Mouse (Mus musculus): ENCODE data around the gene Prrc2b. TPM values are rescaled to one million over a fixed set of nuclear protein-coding genes. Genes with fewer than 3 reads are reported as not detected.
A peak's percentile ranks its signal among the peaks of the same experiment; 100 is the strongest.

Gene Prrc2b
- total RNA-seq (2021): 100 to 1,000 TPM; 138 to 145 TPM

GRCm38 (mm10) chr2:32150924-32151659 is at the start of gene Prrc2b:
Gene Prrc2b, plus strand, starts transcription at chr2:32151082.
- peak; percentile 84 for DNase-seq

GRCm38 (mm10) chr2:32102944-32103343 is 47.9 kb upstream of the Prrc2b start:
- no peak for DNase-seq

- no peak for DNase-seq
These were observed 47.3 kb upstream of the Prrc2b start for GRCm38 (mm10) chr2:32103557-32103956.

- DNase-seq: no peak
These were observed 46.8 kb upstream of the Prrc2b start for GRCm38 (mm10) chr2:32104122-32104521.

- peak; percentile 57 for DNase-seq
These were observed 45.6 kb upstream of the Prrc2b start for GRCm38 (mm10) chr2:32105117-32105913.

DNA sequence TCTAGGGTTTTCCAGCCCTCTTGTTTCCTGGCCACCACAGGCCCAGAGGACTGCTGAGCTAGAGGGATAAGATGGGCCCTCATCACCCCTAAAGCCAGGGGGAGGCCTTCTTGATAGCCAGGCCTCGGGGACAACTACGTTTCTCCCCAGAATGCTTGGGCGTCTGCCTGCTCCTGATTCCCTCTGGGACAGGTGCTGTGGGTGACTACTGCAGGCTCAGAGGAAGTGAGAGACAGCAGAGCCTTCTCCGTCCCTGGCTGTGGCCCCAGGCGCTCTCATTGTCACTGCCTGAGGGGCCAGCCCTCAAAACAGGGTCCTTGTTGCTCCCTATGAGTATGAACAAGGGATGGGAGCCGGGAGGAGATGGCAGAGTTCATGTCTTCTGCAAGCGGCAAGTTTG is 45.0 kb upstream of the Prrc2b start:
- no peak for DNase-seq

DNA sequence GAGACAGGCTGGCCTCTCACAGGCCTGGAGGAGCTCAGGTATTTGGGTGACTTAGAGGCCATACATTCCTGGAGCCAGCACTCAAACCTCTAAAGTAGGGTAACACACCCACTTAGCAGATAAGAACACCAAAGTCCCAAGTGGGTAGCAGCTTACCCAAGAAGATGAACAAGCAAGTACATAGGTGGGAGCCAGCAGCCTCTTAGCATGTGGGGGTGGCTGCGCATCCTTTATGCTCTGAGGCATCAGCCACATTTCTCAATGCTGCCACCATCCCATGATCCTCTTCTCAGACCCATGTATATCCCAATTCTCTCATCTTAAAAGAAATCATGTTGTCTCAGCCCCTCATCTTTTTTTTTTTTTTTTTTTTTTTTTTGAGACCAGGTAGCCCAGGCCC is 39.6 kb upstream of the Prrc2b start:
- no peak for DNase-seq

DNA sequence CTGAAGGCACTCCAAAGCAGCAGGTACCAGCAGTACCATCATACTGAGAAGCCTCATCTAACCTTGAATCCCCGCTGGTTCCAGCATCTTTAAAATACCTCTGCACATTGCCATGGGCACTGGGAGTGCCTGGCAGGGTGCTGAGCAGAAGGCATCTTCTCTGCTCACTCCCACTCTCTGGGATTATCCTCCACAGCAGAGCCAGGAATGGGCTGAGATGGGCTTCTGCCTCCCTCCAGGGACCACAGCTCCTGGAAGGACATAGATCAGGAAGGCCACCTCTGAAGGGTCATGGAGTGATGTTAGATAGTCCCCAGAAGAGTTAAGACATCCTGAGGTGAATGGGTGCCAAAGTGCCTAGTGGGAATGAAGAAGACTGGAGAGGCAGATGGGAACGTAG is 38.3 kb upstream of the Prrc2b start:
- DNase-seq: no peak

DNA sequence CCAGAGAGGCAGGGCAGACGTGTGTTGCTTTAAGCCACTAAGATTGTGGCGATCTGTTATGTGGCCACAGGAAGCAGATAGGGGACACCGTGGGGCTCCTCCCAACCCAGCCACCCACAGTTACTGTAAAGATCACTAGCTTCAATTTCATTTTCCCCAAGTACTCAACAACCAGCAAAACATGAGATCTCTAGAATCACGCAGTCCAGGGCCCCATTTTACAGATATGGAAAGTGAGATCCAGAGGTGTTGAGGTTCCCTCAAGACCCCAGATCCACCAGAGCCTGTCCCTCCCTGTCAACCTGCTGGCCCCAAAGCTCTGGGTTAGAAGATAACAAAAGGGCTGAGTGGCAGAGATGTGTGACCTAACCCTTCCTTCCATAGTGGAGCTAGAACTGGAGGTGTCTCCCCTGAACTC is 35.0 kb upstream of the Prrc2b start:
- no peak for DNase-seq

DNA sequence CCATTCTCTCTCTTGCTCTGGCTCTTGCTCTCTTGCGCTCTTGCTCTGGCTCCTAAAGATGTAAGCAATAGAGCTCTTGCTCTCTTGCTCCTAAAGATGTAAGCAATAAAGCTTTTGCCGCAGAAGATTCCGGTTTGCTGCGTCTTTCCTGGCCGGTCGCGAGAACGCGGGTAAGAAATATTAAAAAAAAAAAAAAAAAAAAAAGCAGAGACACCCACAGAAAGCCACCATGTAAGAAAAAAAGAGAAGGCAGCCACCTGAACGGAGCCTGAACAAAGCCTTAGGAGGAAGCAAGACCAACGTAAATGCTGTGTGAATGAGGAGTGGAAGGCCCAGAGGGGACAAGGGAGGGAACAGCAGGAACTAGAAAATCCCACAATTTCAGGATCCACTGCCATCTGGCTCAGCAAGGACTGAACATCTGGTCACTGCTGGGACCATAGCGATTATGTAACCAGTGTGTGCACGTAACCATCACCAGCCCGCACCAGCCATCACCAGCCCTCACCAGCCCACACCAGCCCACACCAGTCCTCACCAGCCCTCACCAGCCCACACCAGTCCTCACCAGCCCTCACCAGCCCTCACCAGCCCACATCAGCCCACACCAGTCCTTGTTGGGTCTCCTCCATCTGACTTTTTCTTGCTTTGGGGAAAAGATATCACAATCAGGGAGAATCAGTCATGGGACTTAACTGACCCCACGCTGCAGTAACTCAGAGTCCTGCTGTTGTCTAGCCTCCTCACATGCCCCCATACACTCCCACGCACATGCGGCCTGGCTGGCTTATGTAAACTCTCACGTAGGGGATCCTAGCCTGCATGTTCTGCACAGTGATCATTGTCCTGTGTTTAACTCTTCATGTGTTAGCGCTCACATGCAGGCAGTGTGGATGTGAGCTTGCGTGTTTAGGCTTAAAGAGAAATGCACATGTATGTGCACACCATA is 30.8 kb upstream of the Prrc2b start:
- DNase-seq: no peak

- no peak for DNase-seq
These were observed 29.7 kb upstream of the Prrc2b start for GRCm38 (mm10) chr2:32121150-32121549.

DNA sequence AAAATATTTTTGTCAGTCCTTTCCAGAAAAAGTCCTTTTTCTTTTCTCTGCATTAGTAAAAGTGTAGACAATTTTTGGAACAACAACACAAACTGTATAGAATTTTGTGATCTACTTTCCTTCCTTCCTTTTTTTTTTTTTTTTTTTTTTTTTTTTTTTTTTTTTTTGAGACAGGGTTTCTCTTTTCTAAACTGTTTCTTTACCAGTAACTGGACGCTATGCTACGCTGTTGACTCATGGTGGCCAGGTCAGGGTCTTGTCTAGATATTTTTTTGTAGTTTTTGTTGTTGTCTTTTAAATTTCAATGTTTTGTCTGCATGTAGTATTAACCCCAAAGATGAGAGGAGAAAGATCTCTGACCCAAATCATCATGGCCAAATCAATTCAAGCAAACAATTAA is 29.1 kb upstream of the Prrc2b start:
- DNase-seq: no peak

DNA sequence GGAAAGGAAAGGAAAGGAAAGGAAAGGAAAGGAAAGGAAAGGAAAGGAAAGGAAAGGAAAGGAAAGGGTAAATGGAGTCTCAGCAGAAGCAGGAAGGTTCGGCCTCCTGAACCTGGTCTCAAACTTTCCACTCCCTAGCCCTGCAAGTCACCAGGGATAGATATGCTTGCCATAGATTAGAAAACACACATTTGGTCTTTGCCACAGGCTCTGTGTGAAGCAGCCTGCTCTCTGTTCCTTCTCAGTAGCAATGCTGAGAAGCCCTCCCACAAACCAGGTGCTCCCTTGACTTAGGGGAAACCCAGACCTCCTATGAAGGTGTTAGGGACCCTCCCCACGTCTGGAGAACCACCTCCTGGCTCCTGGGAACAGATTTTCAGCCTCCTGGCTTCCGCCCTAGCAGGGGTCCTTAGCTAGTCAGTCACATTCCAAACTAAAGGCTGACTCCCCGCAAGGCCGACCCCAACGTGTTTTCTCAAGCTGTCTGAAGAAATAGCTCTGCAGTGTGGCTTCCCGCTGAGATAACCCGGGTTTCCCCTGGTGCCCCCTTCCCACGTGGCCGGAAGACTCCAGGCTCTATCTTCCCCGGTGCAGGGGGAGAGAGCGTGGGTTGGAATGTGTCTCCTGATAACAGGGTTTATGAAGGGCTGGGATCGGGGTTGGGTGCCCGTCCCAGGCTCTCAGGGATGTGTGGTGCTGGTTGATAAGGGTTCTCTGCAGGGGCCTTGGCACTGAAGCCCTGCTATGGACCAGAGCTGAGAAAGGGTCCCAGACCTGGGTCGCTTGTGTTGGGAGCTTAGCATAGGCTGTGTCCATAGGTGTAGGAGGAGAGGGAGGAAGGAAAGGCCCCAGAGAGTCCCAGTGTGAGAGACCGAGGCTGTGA is 23.0 kb upstream of the Prrc2b start:
- peak; percentile 72 for DNase-seq

GRCm38 (mm10) chr2:32128536-32128841 is 22.4 kb upstream of the Prrc2b start:
- no peak for DNase-seq

DNA sequence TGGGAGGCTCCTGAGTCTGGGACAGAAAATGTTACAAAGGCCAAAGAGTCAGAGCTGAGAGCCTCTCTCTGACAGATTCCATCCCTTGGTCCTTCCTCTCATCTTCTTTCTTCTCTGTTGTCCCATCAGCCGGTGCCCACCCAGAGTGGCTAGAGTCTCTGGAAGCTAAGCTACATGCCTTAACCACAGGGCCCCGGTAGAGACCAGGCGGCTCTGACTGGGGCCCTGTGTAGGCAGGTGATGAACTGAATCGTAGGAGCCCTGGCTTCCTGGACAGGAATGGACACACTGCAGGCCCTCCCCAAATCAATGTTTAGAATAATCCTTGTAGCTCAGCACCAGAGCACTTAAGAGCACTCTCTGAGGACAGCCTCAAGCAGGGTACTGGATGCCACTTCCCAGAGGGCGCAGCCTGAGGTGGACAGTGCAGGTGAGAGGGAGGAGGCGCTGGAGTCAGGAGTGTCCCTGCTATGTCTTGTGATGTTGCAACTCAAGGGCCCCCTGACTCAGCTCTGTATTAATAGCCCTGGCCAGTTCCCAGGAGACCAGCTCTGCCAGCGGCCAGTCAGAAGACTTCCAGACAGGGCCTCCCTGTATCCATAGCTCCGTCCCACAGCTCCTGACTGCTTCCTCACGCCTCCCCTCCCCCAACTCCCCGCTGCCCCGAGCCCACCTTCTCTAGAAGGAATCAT is 21.4 kb upstream of the Prrc2b start:
- DNase-seq: peak; percentile 86

GRCm38 (mm10) chr2:32130435-32130834 is 20.4 kb upstream of the Prrc2b start:
- DNase-seq: peak; percentile 72

DNA sequence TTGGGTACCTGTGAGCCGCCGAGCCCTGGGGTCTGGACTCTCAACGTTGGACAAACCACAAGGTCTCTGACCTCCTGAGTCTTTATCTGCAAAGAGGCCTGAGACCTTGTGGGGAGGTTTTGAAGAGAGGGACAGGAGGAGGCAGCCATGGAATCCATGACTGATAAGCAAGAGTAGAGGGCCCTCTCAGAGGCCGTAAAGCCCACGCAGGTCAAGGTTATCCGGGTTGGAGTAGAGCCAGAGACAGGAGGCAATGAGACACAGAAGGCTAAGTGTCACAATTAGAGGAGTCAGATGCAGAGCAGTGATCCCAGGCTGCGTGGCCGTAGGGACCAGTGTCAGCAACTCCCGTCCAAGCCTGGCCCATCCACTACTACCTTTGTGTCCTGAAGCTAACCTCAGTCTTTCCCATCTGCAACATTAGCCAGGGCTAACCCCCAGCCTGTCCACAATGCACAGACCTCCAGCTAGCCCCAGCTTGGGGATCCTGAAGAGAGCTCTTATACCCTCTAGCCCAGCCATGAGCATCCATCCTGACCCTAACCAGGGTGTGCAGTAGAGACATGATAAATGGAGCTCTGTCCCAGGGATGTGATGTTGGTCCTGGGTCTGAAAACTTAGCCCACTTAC is 19.6 kb upstream of the Prrc2b start:
- no peak for DNase-seq

- DNase-seq: no peak
These were observed 18.9 kb upstream of the Prrc2b start for GRCm38 (mm10) chr2:32131866-32132566.

- DNase-seq: peak; percentile 75
These were observed 18.3 kb upstream of the Prrc2b start for GRCm38 (mm10) chr2:32132567-32132992.

DNA sequence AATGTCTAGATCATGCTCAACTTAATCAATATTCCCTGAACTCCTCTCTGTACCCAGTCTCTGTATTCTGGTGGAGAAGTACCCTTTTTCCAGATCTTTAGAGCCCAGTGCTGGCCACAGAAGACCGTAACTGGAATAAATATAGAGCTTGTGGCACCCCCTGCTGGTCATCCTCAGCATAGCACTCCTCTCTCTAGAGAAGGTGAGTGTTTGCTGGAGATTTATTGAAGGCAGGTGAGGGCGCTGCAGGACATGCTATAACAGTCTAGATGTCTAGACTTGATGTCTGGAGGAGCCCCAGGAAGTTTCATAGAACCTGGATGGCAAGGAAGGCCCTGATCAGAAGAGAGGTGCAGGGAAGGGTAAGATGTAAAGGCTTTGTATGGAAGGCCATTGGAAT is 16.8 kb upstream of the Prrc2b start:
- DNase-seq: peak; percentile 93
